Mouse (Mus musculus) lung, embryonic 15.5 days (tissue): ENCODE measurements around the gene Smarca2. TPM values are rescaled to one million over a fixed set of nuclear protein-coding genes. Genes with fewer than 3 reads are reported as not detected.
"Not testable (repeated sequence)": the region's sequence is repeated elsewhere in the genome, so short reads cannot be mapped to it uniquely, and the experiment has no call there.

Experiments used
- ATAC-seq: fragments of 200-750 bp; cut with Nextera tagmentation; 2 replicates; pipeline ENCODE4 v1.8.0; 2017; ENCODE audit warnings: moderate number of reproducible peaks, borderline replicate concordance; ENCODE audit not compliant: low FRiP score, low TSS enrichment; ENCODE audit errors: extremely low read depth
- H3K27ac ChIP-seq: fragments of 300-500 bp; sonication (generic); 2 replicates; pipeline ENCODE4 v1.5.1; 2015; ENCODE audit warnings: moderate library complexity, mild to moderate bottlenecking, inconsistent platforms
- H3K27me3 ChIP-seq: fragments of 300-500 bp; sonication (generic); 2 replicates; pipeline ENCODE4 v1.6.1; 2015; ENCODE audit warnings: inconsistent platforms
- H3K36me3 ChIP-seq: fragments of 300-500 bp; sonication (generic); 2 replicates; pipeline ENCODE4 v1.6.1; 2015; ENCODE audit warnings: inconsistent platforms
- H3K4me1 ChIP-seq: fragments of 300-500 bp; sonication (generic); 2 replicates; pipeline ENCODE4 v1.6.1; 2015; ENCODE audit warnings: inconsistent platforms
- H3K4me2 ChIP-seq: fragments of 300-500 bp; sonication (generic); 2 replicates; pipeline ENCODE4 v1.6.1; 2015; ENCODE audit warnings: inconsistent platforms, mild to moderate bottlenecking, moderate library complexity
- H3K4me3 ChIP-seq: fragments of 300-500 bp; sonication (generic); 2 replicates; pipeline ENCODE4 v1.5.1; 2015; ENCODE audit warnings: mild to moderate bottlenecking, inconsistent platforms
- H3K9ac ChIP-seq: fragments of 300-500 bp; sonication (generic); 2 replicates; pipeline ENCODE4 v1.6.1; 2015; ENCODE audit warnings: inconsistent platforms
- H3K9me3 ChIP-seq: fragments of 300-500 bp; sonication (generic); 2 replicates; pipeline ENCODE4 v1.6.1; 2016; ENCODE audit warnings: inconsistent platforms
- WGBS: fragments of 180-500 bp; shearing (Covaris S2); methylation state at CpG from one replicate; pipeline ENCODE4 v1.1.7; 2015; 5-methylcytosine and 5-hydroxymethylcytosine counted together
- polyA plus RNA-seq: library from polyadenylated mRNA; unstranded; fragments of >200 nt; fragmentation: Nextera tagmentation; extraction: Ambion mirVana; gene quantifications from 2 replicates; pipeline ENCODE4 v1.2.1, GENCODE M21; 2015

Smarca2 gene
- polyA plus RNA-seq, 1 experiment from 2014 or later = 45.3 TPM

DNA sequence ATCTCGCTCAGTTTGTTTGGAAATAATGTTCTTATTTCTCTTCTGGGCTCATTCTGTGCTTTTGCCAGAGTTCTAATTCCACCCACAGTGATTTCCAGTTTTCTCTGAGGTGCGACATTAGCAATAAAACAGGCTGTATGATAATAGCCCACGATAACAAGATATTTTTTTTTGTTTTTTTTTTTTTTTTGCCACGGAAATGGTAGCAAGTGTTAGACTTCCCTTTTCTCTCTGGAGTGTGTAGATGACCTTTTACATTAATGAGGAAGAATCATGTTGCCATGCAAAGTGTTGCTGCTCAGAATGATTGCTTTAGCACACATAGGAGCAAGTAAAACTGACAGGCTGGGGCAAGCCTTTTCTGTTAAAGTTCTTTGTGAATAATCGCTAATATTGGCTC is 61.5 kb downstream of the Smarca2 start:
- no peaks in the 10 kb centered on the region for H3K4me1 ChIP-seq
- no peaks in the 10 kb centered on the region for H3K9me3 ChIP-seq
- no peak overlapping the region for H3K27ac ChIP-seq
- no peak for ATAC-seq
- WGBS = 65% methylated on average over 5 of the region's 5 CpGs
- no peak overlapping the region for H3K4me2 ChIP-seq
- no peaks in the 10 kb centered on the region for H3K36me3 ChIP-seq
- no peak overlapping the region for H3K4me3 ChIP-seq
- H3K27me3 ChIP-seq = no peaks in the 10 kb centered on the region
- H3K9ac ChIP-seq = no peak overlapping the region

- Histone ChIP-seq H3K9me3 (no peaks in the 10 kb centered on the region), H3K9ac (no peak overlapping the region), H3K4me2 (no peak overlapping the region), H3K4me1 (no peaks in the 10 kb centered on the region), H3K27ac (no peak overlapping the region), H3K36me3 (peaks cover 10% of the 10 kb centered on the region; the same call in 1 of the 2 replicates), H3K27me3 (no peaks in the 10 kb centered on the region), H3K4me3 (no peak overlapping the region)
- WGBS = 87% methylated on average over 6 of the region's 6 CpGs
- no peak for ATAC-seq
These were observed 65.2 kb downstream of the Smarca2 start for GRCm38 (mm10) chr19:26670089-26670488.

DNA sequence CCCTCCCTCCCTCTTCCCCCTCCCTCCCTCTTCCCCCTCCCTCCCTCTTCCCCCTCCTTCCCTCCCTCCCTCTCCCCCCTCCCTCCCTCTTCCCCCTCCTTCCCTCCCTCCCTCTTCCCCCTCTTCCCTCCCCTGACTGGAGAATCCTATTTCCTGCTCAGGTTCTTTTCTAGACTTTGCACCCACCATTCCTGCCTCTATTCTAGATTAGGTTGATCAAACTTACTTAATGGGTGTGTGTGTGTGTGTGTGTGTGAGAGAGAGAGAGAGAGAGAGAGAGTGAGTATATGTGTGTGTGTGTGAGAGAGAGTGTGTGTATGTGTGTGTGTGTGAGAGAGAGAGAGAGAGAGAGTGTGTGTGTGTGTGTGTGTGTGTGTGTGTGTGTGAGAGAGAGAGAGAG is 66.6 kb downstream of the Smarca2 start:
- not testable (repeated sequence) for H3K9ac ChIP-seq, H3K4me1 ChIP-seq, H3K27me3 ChIP-seq, H3K36me3 ChIP-seq, H3K9me3 ChIP-seq, ATAC-seq, H3K4me2 ChIP-seq, H3K27ac ChIP-seq, H3K4me3 ChIP-seq

- WGBS = 56% methylated on average over 6 of the region's 6 CpGs
- Histone ChIP-seq H3K27me3 (no peaks in the 10 kb centered on the region), H3K4me1 (no peaks in the 10 kb centered on the region), H3K4me3 (no peak overlapping the region), H3K4me2 (no peak overlapping the region), H3K27ac (no peak overlapping the region), H3K36me3 (peaks cover 10% of the 10 kb centered on the region; the same call in 1 of the 2 replicates), H3K9ac (no peak overlapping the region), H3K9me3 (no peaks in the 10 kb centered on the region)
- ATAC-seq = no peak
These were observed 71.1 kb downstream of the Smarca2 start for GRCm38 (mm10) chr19:26675917-26676316.

- Histone ChIP-seq H3K4me2 (no peak overlapping the region), H3K4me1 (no peaks in the 10 kb centered on the region), H3K9ac (no peak overlapping the region), H3K27me3 (no peaks in the 10 kb centered on the region), H3K9me3 (no peaks in the 10 kb centered on the region), H3K36me3 (peaks cover 13% of the 10 kb centered on the region), H3K4me3 (no peak overlapping the region), H3K27ac (no peak overlapping the region)
- 50% methylated on average over 8 of the region's 8 CpGs for WGBS
- ATAC-seq = no peak
These were observed 73.7 kb downstream of the Smarca2 start for GRCm38 (mm10) chr19:26678543-26678942.

DNA sequence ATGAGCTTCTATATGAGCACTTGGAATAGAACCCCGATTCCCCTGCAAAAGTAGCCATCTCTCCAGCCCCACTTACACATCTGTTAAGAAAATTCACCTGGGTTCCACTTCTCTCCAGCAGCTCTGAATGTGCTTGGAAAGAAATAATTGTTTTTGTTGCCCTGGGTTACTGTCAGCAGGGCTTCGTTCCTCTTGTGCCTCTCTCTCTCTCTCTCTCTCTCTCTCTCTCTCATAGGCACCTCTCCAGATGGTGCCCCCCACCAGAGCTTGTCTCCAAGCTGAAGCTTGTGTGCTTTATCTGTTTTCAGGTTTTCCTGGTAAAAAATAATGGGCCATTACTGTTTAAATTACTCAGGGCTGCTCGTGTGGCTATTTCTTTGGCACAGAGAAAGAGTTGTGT is 74.8 kb downstream of the Smarca2 start:
- Histone ChIP-seq H3K4me1 (no peaks in the 10 kb centered on the region), H3K9ac (no peak overlapping the region), H3K4me3 (no peak overlapping the region), H3K27me3 (no peaks in the 10 kb centered on the region), H3K36me3 (peaks cover 22% of the 10 kb centered on the region), H3K9me3 (no peaks in the 10 kb centered on the region), H3K4me2 (no peak overlapping the region), H3K27ac (no peak overlapping the region)
- ATAC-seq = no peak
- 67% methylated on average over 3 of the region's 3 CpGs for WGBS

DNA sequence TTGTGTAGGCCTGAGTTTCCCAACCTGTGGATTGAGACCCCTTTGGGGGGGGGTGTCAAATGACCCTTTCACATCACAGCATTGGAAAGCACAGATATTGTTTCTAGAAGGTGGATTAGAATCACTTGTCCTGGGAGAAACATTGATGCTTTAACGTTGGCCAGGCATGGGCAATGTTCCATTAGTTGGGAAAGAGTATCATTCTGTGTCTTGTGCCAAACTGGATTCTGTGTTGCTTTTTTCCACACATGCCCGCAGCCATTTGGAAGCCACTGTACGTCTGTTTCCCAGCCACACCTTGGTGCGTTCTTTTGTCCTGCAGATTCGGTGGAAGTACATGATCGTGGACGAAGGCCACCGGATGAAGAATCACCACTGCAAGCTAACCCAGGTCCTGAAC is 76.7 kb downstream of the Smarca2 start:
- Histone ChIP-seq H3K9ac (no peak overlapping the region), H3K36me3 (peaks cover 29% of the 10 kb centered on the region), H3K4me3 (no peak overlapping the region), H3K9me3 (no peaks in the 10 kb centered on the region), H3K27me3 (no peaks in the 10 kb centered on the region), H3K27ac (no peak overlapping the region), H3K4me1 (no peaks in the 10 kb centered on the region), H3K4me2 (no peak overlapping the region)
- WGBS = 91% methylated on average over 8 of the region's 8 CpGs
- ATAC-seq = no peak

DNA sequence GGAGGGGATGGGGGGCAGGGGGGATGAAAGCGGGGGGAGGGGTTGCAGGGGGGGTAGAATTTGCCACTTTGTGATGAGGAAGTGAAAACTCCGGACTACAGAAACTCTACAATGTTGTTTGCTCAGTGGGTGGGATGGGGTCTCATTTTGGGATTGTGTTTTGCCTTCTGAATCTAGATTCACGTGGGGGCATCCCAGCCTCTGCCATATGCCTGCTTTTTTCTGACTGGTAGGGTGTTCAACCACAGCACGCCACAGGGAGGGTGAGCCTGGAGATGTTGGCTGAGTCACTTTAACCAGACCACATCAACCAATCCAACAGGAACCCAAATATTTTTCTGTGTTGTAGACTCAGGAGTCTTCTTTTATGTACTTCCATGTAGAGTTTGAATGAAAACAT is 77.3 kb downstream of the Smarca2 start:
- Histone ChIP-seq H3K9ac (no peak overlapping the region), H3K36me3 (peaks cover 29% of the 10 kb centered on the region), H3K27me3 (no peaks in the 10 kb centered on the region), H3K27ac (no peak overlapping the region), H3K9me3 (no peaks in the 10 kb centered on the region), H3K4me1 (no peaks in the 10 kb centered on the region), H3K4me3 (no peak overlapping the region), H3K4me2 (no peak overlapping the region)
- WGBS = 81% methylated on average over 4 of the region's 4 CpGs
- ATAC-seq = no peak

DNA sequence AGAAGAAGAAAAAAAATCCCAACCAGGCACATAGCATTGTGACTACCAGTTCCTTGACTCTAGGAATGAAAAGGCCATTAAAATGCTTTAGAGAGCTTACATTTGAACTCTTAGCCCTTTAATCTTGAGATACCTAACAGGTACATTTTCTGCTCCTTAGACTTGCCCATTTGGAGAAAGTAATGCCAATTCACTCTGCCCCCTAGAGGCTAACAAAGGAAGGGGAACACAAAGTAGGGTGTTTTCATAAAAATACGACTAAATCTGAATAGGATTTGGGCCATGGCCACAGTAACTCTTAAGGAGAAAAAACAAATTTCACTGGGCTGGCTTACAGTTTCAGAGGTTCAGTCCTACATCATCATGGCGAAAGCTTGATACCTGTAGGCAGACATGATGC is 77.9 kb downstream of the Smarca2 start:
- WGBS = 85% methylated on average over 2 of the region's 2 CpGs
- Histone ChIP-seq H3K27me3 (no peaks in the 10 kb centered on the region), H3K27ac (no peak overlapping the region), H3K9ac (no peak overlapping the region), H3K4me3 (no peak overlapping the region), H3K4me1 (no peaks in the 10 kb centered on the region), H3K9me3 (no peaks in the 10 kb centered on the region), H3K36me3 (peaks cover 29% of the 10 kb centered on the region), H3K4me2 (no peak overlapping the region)
- no peak for ATAC-seq

GRCm38 (mm10) chr19:26683731-26684130 is 78.9 kb downstream of the Smarca2 start:
- no peaks in the 10 kb centered on the region for H3K4me1 ChIP-seq
- H3K27ac ChIP-seq = no peak overlapping the region
- H3K4me2 ChIP-seq = no peak overlapping the region
- 90% methylated on average over 8 of the region's 8 CpGs for WGBS
- no peak overlapping the region for H3K9ac ChIP-seq
- H3K9me3 ChIP-seq = no peaks in the 10 kb centered on the region
- no peak for ATAC-seq
- no peak overlapping the region for H3K4me3 ChIP-seq
- H3K36me3 ChIP-seq = peaks cover 29% of the 10 kb centered on the region
- H3K27me3 ChIP-seq = no peaks in the 10 kb centered on the region

DNA sequence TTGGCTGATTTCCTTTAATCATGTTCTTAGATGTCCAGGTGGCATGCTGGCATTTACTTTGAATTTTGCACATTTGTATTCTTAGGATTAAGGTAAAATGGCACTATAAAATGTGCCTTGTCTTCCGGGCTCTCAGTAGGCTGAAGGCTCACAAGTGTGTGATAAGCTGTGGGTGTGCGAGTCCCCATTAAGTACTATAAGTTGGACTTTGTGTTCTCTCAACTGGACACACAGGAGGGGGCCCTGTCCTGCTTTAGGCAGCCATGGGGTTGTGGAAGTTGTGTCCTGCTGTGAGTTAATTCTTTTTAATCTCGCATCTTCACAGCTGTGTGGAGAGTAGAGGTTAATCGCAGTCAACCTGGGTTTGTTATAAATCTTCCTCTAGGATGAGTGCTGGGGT is 85.7 kb downstream of the Smarca2 start:
- Histone ChIP-seq H3K4me3 (no peak overlapping the region), H3K36me3 (peaks cover 20% of the 10 kb centered on the region; the same call in 1 of the 2 replicates), H3K4me1 (no peaks in the 10 kb centered on the region), H3K4me2 (no peak overlapping the region), H3K27me3 (no peaks in the 10 kb centered on the region), H3K27ac (no peak overlapping the region), H3K9ac (no peak overlapping the region), H3K9me3 (no peaks in the 10 kb centered on the region)
- 72% methylated on average over 4 of the region's 4 CpGs for WGBS
- ATAC-seq = no peak

DNA sequence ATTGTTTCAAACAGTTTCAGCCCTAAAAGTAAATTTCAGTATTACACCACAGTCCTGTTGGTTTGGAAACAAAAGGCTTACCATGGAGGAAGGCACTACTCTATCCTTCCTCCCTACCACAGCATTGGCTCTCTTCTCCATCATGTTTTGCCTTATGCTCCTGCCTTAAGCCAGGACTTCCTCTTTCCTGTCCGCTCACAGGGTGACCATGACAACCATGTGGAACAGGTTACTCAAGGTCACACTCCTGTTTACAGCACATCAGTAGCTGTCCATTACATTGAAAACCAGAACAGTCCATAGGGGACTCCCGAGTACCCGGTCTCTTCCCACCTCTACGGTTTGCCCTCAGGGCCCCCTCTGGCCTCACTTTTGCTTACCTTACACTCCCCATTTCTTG is 92.3 kb downstream of the Smarca2 start:
- Histone ChIP-seq H3K27ac (no peak overlapping the region), H3K4me2 (no peak overlapping the region), H3K27me3 (no peaks in the 10 kb centered on the region), H3K4me1 (no peaks in the 10 kb centered on the region), H3K9me3 (no peaks in the 10 kb centered on the region), H3K4me3 (no peak overlapping the region), H3K9ac (no peak overlapping the region), H3K36me3 (peaks cover 35% of the 10 kb centered on the region)
- 44% methylated on average over 4 of the region's 4 CpGs for WGBS
- ATAC-seq = no peak

GRCm38 (mm10) chr19:26704545-26705209 is 99.8 kb downstream of the Smarca2 start:
- ATAC-seq = no peak

More at GRCm38 (mm10) chr19:26704545-26705209, 99.8 kb downstream of the Smarca2 start:
- Histone ChIP-seq H3K4me1 (peaks cover 7% of the 10 kb centered on the region; the same call in 1 of the 2 replicates), H3K4me2 (no peak overlapping the region), H3K4me3 (no peak overlapping the region), H3K36me3 (peaks cover 3% of the 10 kb centered on the region; the same call in 1 of the 2 replicates), H3K27me3 (no peaks in the 10 kb centered on the region), H3K27ac (0 out of 2 replicates have a peak overlapping the region, but pooled peaks have one; percentile 6), H3K9me3 (no peaks in the 10 kb centered on the region), H3K9ac (no peak overlapping the region)
- 64% methylated on average over 10 of the region's 10 CpGs for WGBS
